Mouse (Mus musculus) limb, embryonic 13.5 days (tissue): Measurements from ENCODE around the gene Dnmt3b. TPM values are rescaled to one million over a fixed set of nuclear protein-coding genes. Genes with fewer than 3 reads are reported as not detected.
"Not testable (repeated sequence)": the region's sequence is repeated elsewhere in the genome, so short reads cannot be mapped to it uniquely, and the experiment has no call there.

Source experiments
- ATAC-seq: fragments of 200-750 bp; cut with Nextera tagmentation; 2 replicates; pipeline ENCODE4 v1.8.0; 2017; ENCODE audit warnings: low read depth, moderate number of reproducible peaks, moderate TSS enrichment; ENCODE audit not compliant: low FRiP score
- H3K27ac ChIP-seq: fragments of 300-500 bp; sonication (generic); 2 replicates; pipeline ENCODE4 v1.5.1; 2015; ENCODE audit warnings: inconsistent platforms, mild to moderate bottlenecking, moderate library complexity
- H3K27me3 ChIP-seq: fragments of 300-500 bp; sonication (generic); 2 replicates; pipeline ENCODE4 v1.6.1; 2015; ENCODE audit warnings: mild to moderate bottlenecking, inconsistent platforms
- H3K36me3 ChIP-seq: fragments of 300-500 bp; sonication (generic); 2 replicates; pipeline ENCODE4 v1.6.1; 2015; ENCODE audit warnings: inconsistent platforms, mild to moderate bottlenecking, moderate library complexity
- H3K4me1 ChIP-seq: fragments of 300-500 bp; sonication (generic); 2 replicates; pipeline ENCODE4 v1.6.1; 2015; ENCODE audit warnings: inconsistent platforms
- H3K4me2 ChIP-seq: fragments of 300-500 bp; sonication (generic); replicated peaks from 2 replicates; pipeline ENCODE4 v1.6.1; 2015; ENCODE audit warnings: inconsistent platforms, mild to moderate bottlenecking, moderate library complexity
- H3K4me3 ChIP-seq: fragments of 300-500 bp; sonication (generic); 2 replicates; pipeline ENCODE4 v1.5.1; 2015; ENCODE audit warnings: moderate library complexity, mild to moderate bottlenecking, inconsistent platforms
- H3K9ac ChIP-seq: fragments of 300-500 bp; sonication (generic); 2 replicates; pipeline ENCODE4 v1.6.1; 2015; ENCODE audit warnings: mild to moderate bottlenecking, inconsistent platforms
- H3K9me3 ChIP-seq: fragments of 300-500 bp; sonication (generic); 2 replicates; pipeline ENCODE4 v1.6.1; 2016; ENCODE audit warnings: inconsistent platforms
- WGBS: fragments of 180-500 bp; shearing (Covaris S2); methylation state at CpG from one replicate; pipeline ENCODE4 v1.1.7; 2015; 5-methylcytosine and 5-hydroxymethylcytosine counted together
- polyA plus RNA-seq: library from polyadenylated mRNA; unstranded; fragments of >200 nt; fragmentation: Nextera tagmentation; extraction: Ambion mirVana; gene quantifications from 2 replicates; pipeline ENCODE4 v1.2.1, GENCODE M21; 2015

The Dnmt3b gene
- polyA plus RNA-seq, 1 experiment from 2014 or later = 10.8 TPM

DNA sequence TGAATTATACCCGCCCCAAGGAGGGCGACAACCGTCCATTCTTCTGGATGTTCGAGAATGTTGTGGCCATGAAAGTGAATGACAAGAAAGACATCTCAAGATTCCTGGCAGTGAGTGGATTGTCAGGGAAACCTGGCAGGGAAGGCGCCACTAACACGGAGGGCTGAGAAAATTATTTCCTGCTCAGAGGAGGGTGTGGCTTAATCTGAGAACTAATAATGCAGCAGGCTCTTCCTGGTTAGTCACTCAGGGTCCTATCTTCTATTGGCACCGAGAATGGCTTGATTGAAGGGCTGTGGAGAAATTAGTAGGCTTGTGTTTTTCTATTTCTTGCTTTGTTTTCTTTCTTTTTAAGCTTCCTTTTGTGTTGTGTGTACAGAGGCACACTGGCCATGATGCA, 28.3 kb downstream of the Dnmt3b start:
- no peaks in the 10 kb centered on the region for H3K9me3 ChIP-seq
- H3K27me3 ChIP-seq = no peaks in the 10 kb centered on the region
- H3K9ac ChIP-seq = no peak overlapping the region
- WGBS = 88% methylated on average over 7 of the region's 7 CpGs
- peaks cover 39% of the 10 kb centered on the region for H3K36me3 ChIP-seq
- no peak overlapping the region for H3K27ac ChIP-seq
- H3K4me3 ChIP-seq = no peak overlapping the region
- no peak for ATAC-seq
- H3K4me1 ChIP-seq = no peaks in the 10 kb centered on the region
- no peak overlapping the region for H3K4me2 ChIP-seq

DNA sequence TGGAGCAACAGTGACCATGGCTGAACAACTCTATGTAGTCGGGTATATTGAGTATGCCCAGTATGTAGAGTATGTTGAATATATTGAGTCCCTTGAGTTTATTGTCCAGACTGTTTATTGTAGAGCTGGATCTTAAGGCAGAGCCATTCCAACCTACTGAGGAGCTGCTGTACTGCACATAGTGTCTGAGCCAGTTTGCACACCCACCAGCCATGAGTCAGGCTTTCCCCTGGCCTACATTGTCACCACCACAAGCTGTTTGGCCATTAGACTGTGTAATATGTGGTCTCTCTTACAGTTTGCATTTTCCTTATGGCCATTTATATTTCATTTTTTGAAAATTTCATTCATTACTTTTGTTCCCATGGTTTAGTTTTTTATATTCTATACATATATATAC, 30.7 kb downstream of the Dnmt3b start:
- Histone ChIP-seq H3K27ac (no peak overlapping the region), H3K4me2 (no peak overlapping the region), H3K9me3 (no peaks in the 10 kb centered on the region), H3K9ac (no peak overlapping the region), H3K36me3 (peaks cover 31% of the 10 kb centered on the region), H3K4me3 (no peak overlapping the region), H3K4me1 (no peaks in the 10 kb centered on the region), H3K27me3 (no peaks in the 10 kb centered on the region)
- no peak for ATAC-seq
- 89% methylated on average over 1 of the region's 1 CpGs for WGBS

DNA sequence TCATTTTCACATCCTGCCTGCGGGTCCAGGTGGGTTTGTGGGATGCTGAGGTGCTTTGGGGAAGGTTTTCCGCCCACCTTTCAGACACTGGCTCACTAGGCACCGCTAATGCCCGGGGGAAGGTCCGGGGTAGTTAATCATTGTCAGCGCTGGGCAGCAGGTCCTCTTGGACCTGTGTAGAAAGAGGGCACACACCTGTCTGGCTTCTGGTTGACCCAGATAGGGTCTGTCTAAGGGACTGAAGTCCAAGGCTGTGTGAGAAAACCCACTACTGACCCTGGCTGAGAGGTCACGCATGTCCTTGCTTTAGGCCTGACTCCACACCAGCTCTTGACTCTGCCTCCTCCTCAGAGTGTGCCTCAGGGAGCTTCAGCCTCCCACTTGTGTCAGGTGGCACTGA, 44.2 kb downstream of the Dnmt3b start:
- ATAC-seq, H3K4me2 ChIP-seq, H3K9me3 ChIP-seq, H3K27me3 ChIP-seq, H3K36me3 ChIP-seq, H3K9ac ChIP-seq, H3K4me1 ChIP-seq, H3K4me3 ChIP-seq, H3K27ac ChIP-seq: not testable (repeated sequence)
- 78% methylated on average over 7 of the region's 7 CpGs for WGBS

DNA sequence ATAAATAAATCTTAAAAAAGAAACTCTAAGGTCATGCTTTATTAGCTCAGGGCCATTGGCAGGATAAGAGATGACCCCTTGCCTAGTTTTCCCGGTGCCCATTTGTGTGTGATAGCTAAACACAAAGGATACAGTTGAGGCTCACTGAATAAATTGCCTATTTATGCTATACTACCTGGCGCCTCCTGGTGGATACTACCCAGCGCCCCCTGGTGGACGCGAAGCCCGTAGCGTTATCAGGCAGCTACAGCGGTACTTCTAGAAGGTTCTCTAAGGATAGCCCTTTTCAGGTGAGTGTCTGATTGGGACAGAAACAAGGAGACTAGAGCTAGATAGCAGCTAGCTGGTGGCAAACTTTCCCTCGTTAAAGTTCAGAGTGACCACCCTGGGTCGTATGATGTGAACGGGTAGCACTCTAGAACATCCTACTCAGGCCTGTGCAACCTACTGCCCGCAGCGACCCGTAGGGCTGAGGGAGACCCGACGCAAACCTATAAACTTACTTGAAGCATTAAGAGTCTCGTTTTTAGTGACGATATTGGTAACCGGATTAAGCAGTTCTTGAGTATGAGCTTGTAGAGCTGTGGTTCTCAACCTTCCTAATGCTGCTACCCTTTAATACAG, 45.3 kb downstream of the Dnmt3b start:
- no peak overlapping the region for H3K4me2 ChIP-seq
- H3K4me3 ChIP-seq = no peak overlapping the region
- no peak for ATAC-seq
- H3K36me3 ChIP-seq = no peaks in the 10 kb centered on the region
- H3K27ac ChIP-seq = no peak overlapping the region
- no peaks in the 10 kb centered on the region for H3K27me3 ChIP-seq
- H3K9ac ChIP-seq = no peak overlapping the region
- WGBS = 64% methylated on average over 19 of the region's 19 CpGs
- no peaks in the 10 kb centered on the region for H3K4me1 ChIP-seq
- no peaks in the 10 kb centered on the region for H3K9me3 ChIP-seq

- Histone ChIP-seq H3K27ac (no peak within 1 kb of the TSS), H3K9ac (no peak within 1 kb of the TSS), H3K9me3 (no peaks in the 10 kb centered on the region), H3K36me3 (no peaks in the 10 kb centered on the region), H3K27me3 (no peaks in the 10 kb centered on the region), H3K4me2 (no peak within 1 kb of the TSS), H3K4me3 (no peak within 1 kb of the TSS), H3K4me1 (no peaks in the 10 kb centered on the region)
- no peak for ATAC-seq
These were observed 47.1 kb downstream of the Dnmt3b start, which contains the start of gene Dnmt3c for GRCm38 (mm10) chr2:153696352-153696751. Gene Dnmt3c, plus strand, starts transcription at chr2:153696652.

DNA sequence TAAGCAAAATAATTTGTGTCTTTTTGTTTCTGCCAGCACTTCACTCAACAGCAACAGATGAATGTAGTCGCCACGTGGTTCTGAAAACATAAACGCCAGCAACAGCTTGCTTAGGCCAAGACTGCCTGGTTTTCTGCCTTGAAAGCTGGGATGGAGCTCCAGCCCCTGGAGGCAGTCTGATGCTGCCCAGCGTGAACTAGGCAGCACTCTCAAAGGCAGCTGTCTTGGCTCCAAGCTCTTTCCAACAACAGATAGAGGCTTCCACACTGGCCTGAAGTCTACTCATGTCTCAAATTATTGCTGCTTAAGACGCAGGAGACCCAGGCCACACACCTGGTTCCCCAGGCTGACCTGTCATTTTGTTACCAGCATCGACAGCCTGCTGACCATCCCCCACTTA, 54.1 kb downstream of the Dnmt3b start:
- no peaks in the 10 kb centered on the region for H3K27me3 ChIP-seq
- H3K9me3 ChIP-seq = no peaks in the 10 kb centered on the region
- H3K9ac ChIP-seq = no peak overlapping the region
- no peak for ATAC-seq
- no peaks in the 10 kb centered on the region for H3K4me1 ChIP-seq
- H3K4me3 ChIP-seq = no peak overlapping the region
- no peak overlapping the region for H3K27ac ChIP-seq
- WGBS = 38% methylated on average over 6 of the region's 6 CpGs
- no peak overlapping the region for H3K4me2 ChIP-seq
- H3K36me3 ChIP-seq = no peaks in the 10 kb centered on the region

GRCm38 (mm10) chr2:153710701-153711330, 61.6 kb downstream of the Dnmt3b start:
- 46% methylated on average over 8 of the region's 8 CpGs for WGBS
- Histone ChIP-seq H3K4me1 (peaks cover 12% of the 10 kb centered on the region), H3K9ac (no peak overlapping the region), H3K27me3 (no peaks in the 10 kb centered on the region), H3K4me3 (no peak overlapping the region), H3K27ac (no peak overlapping the region), H3K36me3 (no peaks in the 10 kb centered on the region), H3K4me2 (no peak overlapping the region), H3K9me3 (no peaks in the 10 kb centered on the region)
- peak; percentile 51; the same call in 1 of the 2 replicates for ATAC-seq

DNA sequence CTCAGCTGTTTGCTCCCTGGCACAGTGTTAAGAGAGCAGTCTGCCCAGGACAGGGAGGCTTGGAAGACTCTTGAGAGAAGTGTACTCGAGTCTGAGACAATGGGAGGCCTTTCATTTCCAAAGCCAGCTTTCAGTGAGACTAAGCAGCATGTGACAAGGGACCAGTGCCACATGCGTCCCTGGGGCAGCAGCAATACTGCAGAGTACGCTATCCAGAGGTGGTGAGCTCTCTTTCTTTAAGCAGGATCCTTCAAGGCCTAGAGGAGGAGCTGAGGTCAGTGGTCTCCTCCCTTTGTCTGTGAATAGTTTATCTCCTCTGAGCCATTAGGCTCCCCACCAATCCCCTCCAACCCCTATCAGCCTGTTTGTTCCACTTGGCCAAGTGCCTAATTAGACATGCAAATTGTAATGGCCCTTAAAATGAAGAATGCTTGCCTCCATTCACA, 63.4 kb downstream of the Dnmt3b start:
- Histone ChIP-seq H3K27ac (peak overlapping the region; percentile 56; the same call in 1 of the 2 replicates), H3K4me3 (no peak overlapping the region), H3K36me3 (no peaks in the 10 kb centered on the region), H3K4me1 (peaks cover 12% of the 10 kb centered on the region), H3K27me3 (no peaks in the 10 kb centered on the region), H3K4me2 (no peak overlapping the region), H3K9me3 (no peaks in the 10 kb centered on the region), H3K9ac (no peak overlapping the region)
- WGBS = 43% methylated on average over 3 of the region's 3 CpGs
- ATAC-seq = no peak

- no peak overlapping the region for H3K4me3 ChIP-seq
- H3K4me1 ChIP-seq = peaks cover 12% of the 10 kb centered on the region
- H3K27me3 ChIP-seq = no peaks in the 10 kb centered on the region
- no peak overlapping the region for H3K4me2 ChIP-seq
- peak; percentile 81; the same call in 1 of the 2 replicates for ATAC-seq
- no peaks in the 10 kb centered on the region for H3K9me3 ChIP-seq
- H3K27ac ChIP-seq = peak overlapping the region; percentile 56; the same call in 1 of the 2 replicates
- 42% methylated on average over 4 of the region's 4 CpGs for WGBS
- no peak overlapping the region for H3K9ac ChIP-seq
- no peaks in the 10 kb centered on the region for H3K36me3 ChIP-seq
These were observed 64.0 kb downstream of the Dnmt3b start for GRCm38 (mm10) chr2:153713227-153713626.

DNA sequence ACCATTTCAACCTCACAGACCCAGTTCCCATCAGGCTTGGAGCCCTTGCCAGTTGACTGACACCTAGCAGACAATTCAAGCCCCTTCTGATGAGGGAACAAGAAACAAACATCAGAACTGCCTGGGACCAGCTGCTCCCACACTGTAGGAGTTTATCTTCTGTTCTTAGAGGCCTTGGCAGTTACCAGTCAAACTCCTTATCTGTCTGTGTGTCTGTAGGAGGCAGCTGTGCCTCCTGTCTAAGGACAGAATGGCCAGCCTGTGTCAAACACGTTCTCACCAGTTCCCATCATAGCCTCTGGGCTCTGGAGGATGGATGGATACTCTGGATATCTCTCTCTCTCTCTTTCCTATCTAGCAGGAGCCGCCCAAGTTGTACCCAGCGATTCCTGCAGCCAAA, 68.6 kb downstream of the Dnmt3b start:
- ATAC-seq, H3K4me3 ChIP-seq, H3K9me3 ChIP-seq, H3K9ac ChIP-seq, H3K4me1 ChIP-seq, H3K27ac ChIP-seq, H3K36me3 ChIP-seq, H3K27me3 ChIP-seq, H3K4me2 ChIP-seq: not testable (repeated sequence)
- WGBS = 61% methylated on average over 3 of the region's 3 CpGs

DNA sequence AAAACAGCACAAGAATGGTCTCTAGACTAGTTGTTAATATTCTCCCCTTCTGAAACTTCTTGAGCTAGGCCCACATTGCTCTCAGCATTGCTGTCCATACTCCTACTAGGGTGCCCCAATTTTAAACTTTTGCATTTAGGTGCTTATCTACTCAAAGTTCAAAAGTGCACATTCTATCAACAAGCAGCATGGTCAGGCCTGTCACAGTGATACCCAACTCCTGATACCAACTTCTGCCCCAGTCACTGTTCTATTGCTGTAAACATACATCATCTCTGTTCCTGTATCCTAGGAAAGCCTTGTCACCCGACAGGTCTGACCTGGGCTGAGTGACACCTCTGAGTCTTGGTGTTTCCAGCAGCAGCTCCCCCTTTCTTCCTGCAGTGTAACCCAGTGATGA, 73.8 kb downstream of the Dnmt3b start:
- Histone ChIP-seq H3K36me3 (no peaks in the 10 kb centered on the region), H3K4me2 (no peak overlapping the region), H3K27me3 (no peaks in the 10 kb centered on the region), H3K4me3 (no peak overlapping the region), H3K27ac (no peak overlapping the region), H3K9ac (no peak overlapping the region), H3K9me3 (no peaks in the 10 kb centered on the region), H3K4me1 (no peaks in the 10 kb centered on the region)
- WGBS = 64% methylated on average over 1 of the region's 1 CpGs
- no peak for ATAC-seq

DNA sequence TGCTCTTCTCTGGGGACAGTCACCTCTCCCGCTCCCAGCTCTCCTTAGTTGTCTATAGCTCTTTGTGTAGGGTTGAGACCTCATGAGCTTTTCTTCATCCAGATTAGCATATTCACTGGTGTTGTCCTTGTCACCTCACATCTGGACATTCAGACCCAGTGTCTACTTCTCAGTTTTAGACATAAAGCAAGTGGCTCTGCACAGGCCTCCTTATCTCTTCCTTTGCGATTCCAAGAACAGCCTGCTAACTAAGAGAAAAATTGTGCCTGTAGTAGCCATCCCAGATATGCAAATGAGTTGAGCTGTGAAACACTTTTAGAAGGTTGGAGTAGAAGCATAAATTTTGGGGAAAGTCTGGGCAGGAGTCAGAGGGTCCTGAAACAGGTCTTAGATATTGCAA, 75.2 kb downstream of the Dnmt3b start:
- Histone ChIP-seq H3K9me3 (no peaks in the 10 kb centered on the region), H3K9ac (no peak overlapping the region), H3K36me3 (no peaks in the 10 kb centered on the region), H3K27me3 (no peaks in the 10 kb centered on the region), H3K27ac (no peak overlapping the region), H3K4me2 (no peak overlapping the region), H3K4me1 (no peaks in the 10 kb centered on the region), H3K4me3 (no peak overlapping the region)
- ATAC-seq = no peak
- 100% methylated on average over 2 of the region's 2 CpGs for WGBS

- Histone ChIP-seq H3K9me3 (no peaks in the 10 kb centered on the region), H3K36me3 (no peaks in the 10 kb centered on the region), H3K4me1 (no peaks in the 10 kb centered on the region), H3K9ac (no peak overlapping the region), H3K27ac (no peak overlapping the region), H3K4me2 (no peak overlapping the region), H3K4me3 (no peak overlapping the region), H3K27me3 (no peaks in the 10 kb centered on the region)
- WGBS = 71% methylated on average over 2 of the region's 2 CpGs
- no peak for ATAC-seq
These were observed 75.6 kb downstream of the Dnmt3b start for GRCm38 (mm10) chr2:153724871-153725270.
